Mouse (Mus musculus) heart, adult 18-20 months (tissue): ENCODE measurements at regions not wholly inside any gene's neighbourhood (a gene's known extent, or its start where the extent isn't known, plus 50 kb on each side); places are given as distances from the start of the nearest gene placed in this dataset.

ENCODE experiments used
- DNase-seq, 2 experiments: peaks; one replicate each; pipeline ENCODE4 v3.0.0; 2021 to 2022; ENCODE audit warnings: mixed read lengths in 1 of 2

DNA sequence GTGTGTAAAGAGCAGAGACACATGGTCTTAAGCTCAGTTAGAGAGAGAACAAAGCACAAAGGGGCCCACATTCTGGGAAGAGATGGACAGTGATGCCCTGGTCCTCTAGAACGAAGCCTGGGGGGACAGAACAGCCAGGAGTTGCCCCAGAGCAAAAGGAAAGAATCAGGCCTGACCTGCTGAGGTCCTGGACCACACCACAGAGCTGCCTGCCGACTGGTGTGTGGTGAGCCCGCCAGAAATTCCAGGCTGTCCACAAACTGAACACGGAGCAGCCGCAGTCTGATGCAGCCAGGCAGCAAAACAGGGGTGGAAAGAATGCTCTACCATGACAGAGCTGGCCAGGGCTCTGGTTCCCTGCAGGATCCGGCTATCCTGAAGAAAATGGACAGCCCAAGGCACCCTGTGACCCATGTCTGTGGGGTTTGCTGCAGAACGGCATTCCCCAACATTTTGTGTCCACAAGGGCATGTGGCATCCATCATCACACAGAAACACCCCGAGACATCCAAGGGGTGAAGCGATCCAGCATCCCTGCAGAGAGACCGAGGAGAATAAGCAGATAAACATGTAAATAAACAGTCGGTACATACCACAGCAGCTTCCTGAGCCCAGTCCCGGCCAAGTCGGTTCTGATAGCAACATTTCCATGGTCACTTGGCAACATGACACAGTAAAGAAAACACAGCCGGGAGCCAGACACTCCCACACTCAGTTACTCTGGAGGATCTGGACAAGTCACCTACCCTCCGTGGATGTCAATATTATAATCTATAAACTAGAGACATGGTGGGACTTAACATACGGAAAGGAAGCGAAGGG is 65.3 kb upstream of the Pomp start:
- DNase-seq = peak; percentile 36 to 53

DNA sequence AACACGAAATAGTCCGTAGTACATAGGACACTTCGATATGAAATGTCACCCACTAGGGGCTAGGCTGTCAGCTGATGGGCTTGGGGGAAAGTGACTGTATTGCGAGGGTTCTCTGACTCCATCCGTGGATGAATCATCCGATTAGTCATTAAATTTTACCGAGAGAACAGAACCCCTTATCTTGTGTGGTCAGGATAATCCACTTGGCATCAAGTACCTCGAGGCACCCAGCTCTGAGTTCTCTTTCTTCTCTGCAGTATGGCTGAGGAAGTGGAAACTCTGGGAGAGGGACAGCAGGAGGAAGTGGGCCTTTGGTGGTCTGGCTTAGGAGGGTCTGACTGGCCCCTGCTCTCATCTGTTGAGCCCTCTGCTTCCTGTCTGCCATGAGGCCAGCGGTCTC is 67.2 kb upstream of the Pomp start:
- no peak for DNase-seq

DNA sequence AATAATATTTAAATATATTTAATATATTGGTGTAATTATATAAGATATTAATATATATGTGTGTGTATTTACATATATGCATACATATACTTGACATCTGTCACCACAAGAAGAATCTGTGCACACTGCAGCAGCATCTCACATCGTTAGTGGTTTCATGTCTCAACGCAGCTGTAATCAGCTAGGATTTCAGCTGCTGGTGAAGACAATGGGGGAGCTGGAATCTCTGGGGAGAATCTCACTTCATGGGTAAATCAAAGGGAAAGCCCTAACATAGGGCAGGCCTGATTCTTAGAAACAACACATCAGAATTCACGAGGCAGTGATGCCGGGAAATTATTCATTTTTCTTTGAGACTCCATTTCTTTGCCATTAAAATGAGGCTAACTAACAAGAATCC is 66.8 kb upstream of the Flt1 start:
- DNase-seq = no peak

DNA sequence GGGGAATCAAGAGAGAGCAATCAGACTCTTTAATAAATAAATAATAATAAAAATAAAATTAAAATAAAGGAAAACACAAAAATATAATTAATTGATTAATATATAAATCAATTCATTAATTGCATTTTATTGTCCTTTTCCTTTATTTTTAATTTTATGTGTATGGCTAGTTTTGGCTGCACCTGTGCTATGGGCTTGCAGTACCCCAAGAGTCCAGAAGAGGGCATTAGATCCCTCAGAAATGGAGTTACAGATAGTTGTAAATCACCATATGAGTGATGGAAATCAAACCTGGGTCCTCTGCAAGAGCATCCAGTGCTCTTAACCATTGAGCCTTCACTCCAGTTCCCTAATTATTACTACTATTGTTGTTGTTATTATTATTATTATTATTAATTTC is 65.3 kb upstream of the Flt1 start:
- DNase-seq = no peak

DNA sequence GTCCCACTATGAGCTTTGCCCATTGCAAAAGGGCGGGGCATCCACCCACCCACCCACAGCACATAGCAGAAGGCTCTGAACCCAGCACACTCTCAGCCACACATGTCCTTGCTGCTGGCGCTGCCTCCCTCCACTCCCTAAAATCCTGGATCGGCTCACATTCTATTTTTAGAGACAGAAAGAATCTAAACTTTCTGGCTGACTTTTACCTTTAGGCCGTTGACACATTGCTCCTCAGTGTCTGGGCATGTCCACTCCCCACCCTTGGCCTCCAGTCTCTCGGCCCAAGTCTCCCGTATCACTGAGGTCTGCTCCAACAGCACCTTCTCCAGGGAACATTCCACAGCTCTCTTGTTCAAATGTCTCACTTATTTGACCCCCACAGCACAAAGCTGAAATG is 62.7 kb upstream of the Flt1 start:
- no peak for DNase-seq

DNA sequence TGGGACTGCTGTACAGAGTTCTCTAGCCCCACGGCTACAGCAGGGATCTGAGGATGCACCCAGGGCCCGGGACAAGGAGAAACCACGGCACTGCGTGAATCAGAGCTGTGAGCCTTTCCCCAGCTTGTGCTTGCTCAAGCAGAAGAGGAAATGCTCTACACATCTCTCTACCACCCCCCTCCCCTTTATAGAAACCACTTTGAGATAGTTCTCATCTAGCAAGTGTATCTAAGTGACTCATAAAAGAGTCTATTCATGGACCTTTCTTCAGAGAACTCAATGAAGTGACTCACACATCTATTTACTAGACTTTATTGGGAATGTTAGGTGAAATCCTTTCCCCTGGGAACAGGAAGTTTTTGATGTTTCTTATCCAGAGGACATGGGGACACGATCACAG is 61.0 kb upstream of the Flt1 start:
- no peak for DNase-seq

DNA sequence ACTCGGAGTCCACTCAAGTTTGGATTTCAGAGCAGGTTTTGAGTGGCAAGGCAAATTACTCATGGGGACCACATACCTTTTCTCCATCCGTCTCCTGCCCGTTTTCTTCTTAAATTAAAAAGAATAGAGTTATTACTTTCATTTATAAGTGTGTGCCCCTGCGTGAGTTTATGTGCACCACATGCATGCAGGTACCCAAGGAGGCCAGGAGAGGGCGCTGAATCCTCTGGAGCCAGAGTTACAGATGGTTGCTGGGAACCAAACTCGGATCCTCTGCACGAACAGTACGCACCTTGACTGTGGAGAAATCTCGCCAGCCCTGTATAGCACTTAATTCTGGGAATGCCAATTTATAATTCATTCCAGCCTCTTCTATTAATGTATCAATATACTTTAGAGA is 58.3 kb upstream of the Flt1 start:
- no peak for DNase-seq

DNA sequence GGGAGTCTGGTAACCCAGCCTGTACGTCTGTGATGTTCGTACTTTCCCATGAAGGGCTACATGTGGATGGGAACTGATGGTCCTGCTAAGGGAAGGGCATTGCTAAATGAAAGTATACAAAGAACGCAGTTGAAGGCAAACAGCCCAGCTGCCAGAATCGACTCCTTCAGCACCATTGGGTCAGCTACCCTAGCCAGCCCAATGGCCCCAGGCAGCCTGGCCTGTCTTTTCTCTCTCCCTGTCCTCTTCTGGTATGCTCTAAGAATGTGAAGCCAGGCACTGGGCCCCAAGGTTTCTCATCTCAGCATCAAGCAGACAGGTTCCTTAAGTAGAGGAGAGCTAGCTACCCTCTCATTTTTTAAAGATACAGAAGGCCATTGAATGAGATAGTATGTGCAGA is 57.7 kb upstream of the Flt1 start:
- no peak for DNase-seq

DNA sequence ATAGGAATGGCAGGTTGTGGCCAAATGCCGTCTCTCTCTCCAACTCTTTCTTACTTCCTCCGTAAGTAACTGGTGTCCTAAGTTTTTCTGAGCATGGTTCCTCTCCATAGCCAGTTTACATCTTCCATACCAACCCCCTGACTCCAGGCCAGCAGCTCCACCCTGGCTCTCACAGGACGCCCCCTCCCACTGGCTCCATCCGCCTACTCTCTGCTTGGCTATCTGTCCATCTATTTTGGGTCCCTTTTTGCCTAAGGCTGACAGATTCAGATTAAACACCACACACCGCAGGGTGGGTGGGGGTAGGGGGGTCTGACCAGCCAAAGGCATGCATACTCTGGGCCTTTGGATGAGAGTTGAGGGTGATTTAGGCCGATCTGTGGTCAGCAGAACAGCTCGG is 57.0 kb upstream of the Flt1 start:
- DNase-seq = no peak

DNA sequence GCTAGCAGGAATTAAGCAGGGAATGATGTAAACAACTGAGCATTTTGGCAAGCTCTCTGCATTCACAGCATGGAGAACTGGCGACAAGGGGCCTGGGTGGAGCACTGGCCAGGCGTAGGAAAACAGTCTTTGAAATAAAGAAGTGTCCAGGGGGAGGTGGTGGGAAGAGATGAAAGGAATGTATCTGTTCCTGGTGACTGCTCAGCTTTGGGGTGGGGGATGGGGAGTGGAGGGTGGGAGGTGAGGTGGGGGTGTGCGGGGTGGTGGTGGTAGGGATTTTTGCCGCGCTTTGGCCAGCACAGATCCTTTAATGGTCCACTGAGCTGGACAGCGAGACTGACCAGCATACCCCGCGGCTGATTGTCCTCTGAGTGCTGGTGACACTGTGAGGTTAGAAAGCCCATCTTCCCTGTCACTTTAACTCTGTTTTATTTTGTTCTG is 56.5 kb upstream of the Flt1 start:
- DNase-seq = no peak

DNA sequence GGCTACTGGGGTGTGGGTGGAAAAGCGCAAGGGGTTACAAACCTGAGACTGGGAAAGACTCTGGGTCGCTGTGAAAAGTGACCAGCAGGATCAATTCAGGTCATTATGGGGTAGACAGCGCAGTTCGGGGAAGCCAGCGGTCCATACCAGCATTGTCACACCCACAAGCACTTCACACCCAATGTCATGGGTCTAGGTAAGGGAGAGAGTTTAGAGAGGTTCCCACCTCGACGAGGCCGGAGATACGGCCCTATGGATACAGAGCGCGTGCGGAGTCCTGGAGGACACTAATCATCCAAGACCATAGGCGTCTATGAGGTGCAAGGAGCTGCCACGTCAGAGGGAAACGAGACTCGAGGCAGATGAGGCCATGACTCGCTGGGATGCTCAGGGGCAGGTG is 55.4 kb upstream of the Flt1 start:
- no peak for DNase-seq

DNA sequence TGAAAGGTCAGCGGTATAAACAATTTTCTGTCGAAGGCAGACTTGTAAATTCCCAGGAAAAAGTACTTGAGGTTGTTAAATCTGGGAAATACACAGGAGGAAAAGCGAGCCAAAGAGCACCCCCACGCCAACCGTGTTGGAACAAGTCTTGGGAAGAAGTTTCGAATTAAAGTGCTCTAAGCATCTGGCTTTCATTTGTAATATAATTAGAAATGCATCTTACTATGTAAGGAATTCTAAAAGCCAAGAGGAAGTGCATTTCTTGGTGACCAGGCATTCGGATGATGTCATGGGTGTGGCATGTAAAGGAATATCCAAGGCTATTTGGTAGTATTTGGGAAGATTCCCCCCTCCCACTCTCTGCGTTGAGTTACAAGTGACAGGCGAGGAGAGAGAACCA is 52.7 kb upstream of the Flt1 start:
- no peak for DNase-seq
